Mouse (Mus musculus) naive thymus-derived CD4-positive, alpha-beta T cell, adult 2 months (primary cell): ENCODE measurements around the gene Mrps30.
A peak's percentile ranks its signal among the peaks of the same experiment; 100 is the strongest.
"Not testable (repeated sequence)": the region's sequence is repeated elsewhere in the genome, so short reads cannot be mapped to it uniquely, and the experiment has no call there.

Experiments
- DNase-seq: peaks from one replicate; pipeline ENCODE4 v3.0.0-alpha.2; 2011; ENCODE audit warnings: low read depth

The Mrps30 gene

GRCm38 (mm10) chr13:118386511-118387447 lies at the start of gene Mrps30, which contains the start of gene B430218F22Rik:
TSS of gene Mrps30 (minus strand) at chr13:118387252.
TSS of gene B430218F22Rik (plus strand) at chr13:118386630.
- DNase-seq = peak; percentile 97

- DNase-seq = no peak
Measured at GRCm38 (mm10) chr13:118420847-118421246, 33.8 kb upstream of the Mrps30 start.

- no peak for DNase-seq
Measured at GRCm38 (mm10) chr13:118420408-118420807, 33.4 kb upstream of the Mrps30 start.

GRCm38 (mm10) chr13:118418163-118418562 lies 31.1 kb upstream of the Mrps30 start:
- DNase-seq = no peak

GRCm38 (mm10) chr13:118411297-118411992 lies 24.4 kb upstream of the Mrps30 start:
- no peak for DNase-seq

- DNase-seq = peak; percentile 15
Measured at GRCm38 (mm10) chr13:118403544-118403943, 16.5 kb upstream of the Mrps30 start.

- no peak for DNase-seq
Measured at GRCm38 (mm10) chr13:118400340-118400739, 13.3 kb upstream of the Mrps30 start.

GRCm38 (mm10) chr13:118395803-118396202 lies 8.8 kb upstream of the Mrps30 start:
- DNase-seq = no peak

- DNase-seq = not testable (repeated sequence)
Measured at GRCm38 (mm10) chr13:118387448-118387801, 373 bp upstream of the Mrps30 start.

- DNase-seq = no peak
Measured at GRCm38 (mm10) chr13:118380381-118380780, 6.7 kb downstream of the Mrps30 start.

GRCm38 (mm10) chr13:118379155-118379554 lies 7.9 kb downstream of the Mrps30 start:
- peak; percentile 70 for DNase-seq

- DNase-seq = no peak
Measured at GRCm38 (mm10) chr13:118372871-118373270, 14.2 kb downstream of the Mrps30 start.

GRCm38 (mm10) chr13:118365774-118366173 lies 21.3 kb downstream of the Mrps30 start:
- no peak for DNase-seq

- no peak for DNase-seq
Measured at GRCm38 (mm10) chr13:118363342-118363741, 23.7 kb downstream of the Mrps30 start.

GRCm38 (mm10) chr13:118350870-118351269 lies 36.2 kb downstream of the Mrps30 start:
- no peak for DNase-seq

GRCm38 (mm10) chr13:118350257-118350656 lies 36.8 kb downstream of the Mrps30 start:
- peak; percentile 29 for DNase-seq
